Mouse (Mus musculus): ENCODE measurements around the gene 1700069L16Rik.

1700069L16Rik gene

DNA sequence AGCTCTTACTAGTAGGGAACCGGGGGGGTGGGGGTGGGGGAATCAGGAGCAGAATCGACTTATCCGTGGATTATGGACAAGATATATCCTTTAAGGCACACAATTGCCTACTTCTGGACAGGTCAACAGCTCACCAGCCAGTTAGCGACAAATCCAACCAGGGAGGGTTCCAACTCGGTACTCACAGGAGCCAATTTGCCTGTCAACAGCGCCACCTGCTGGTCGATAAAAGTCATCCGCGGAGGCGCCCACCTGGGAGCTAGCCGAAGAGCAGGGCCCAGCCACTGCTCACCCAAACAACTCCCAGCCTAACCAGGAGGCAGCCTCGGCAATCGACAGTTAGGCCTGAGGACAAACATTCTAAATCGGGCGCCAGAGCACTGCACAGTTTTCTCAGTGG lies at the start of gene 1700069L16Rik:
1700069L16Rik (minus strand) TSS at position 327 of the 400 bp plus-strand sequence.
- in situ Hi-C loops (cut with MboI, MseI) = loop anchor here in 1 of 2 experiments (5.0 kb wide), 1 partner anchor 347 kb away; no protein-coding TSS in a partner anchor

GRCm38 (mm10) chr5:113773664-113774063 lies 49.1 kb upstream of the 1700069L16Rik start:
- in situ Hi-C loops (cut with MboI, MseI) = loop anchor here (5.0 kb wide), 1 partner anchor 39 kb away; no protein-coding TSS in a partner anchor

DNA sequence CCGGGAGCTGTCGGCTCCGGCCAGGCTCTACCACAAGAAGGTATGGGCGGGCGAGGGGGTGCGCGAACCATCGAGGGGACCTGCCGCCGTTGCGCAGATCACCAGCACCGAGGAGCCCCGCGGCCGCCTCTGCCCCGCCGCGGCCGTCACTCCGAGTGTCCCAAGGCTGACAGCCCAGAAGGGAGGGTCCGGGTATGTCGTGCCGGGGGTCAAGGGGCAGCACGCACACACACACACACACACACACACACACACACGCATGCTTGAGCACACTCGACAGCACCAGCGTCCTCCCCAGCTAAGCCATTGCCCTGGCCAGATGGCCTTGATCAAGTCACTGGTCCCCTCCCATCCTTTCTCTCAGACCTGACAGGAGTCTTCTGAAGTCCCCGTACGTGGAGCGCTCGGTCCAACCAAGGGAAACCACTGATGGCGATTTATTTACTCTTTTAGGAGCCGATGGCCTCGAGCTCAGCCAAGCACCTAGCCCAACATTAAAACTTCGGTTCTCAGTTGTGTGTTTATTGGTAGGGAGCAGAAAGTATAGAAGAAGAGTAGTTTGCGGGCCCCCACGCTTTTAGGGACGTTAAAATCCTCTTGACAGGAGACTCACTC lies 48.4 kb upstream of the 1700069L16Rik start:
- in situ Hi-C loops (cut with MboI, MseI) = loop anchor here (5.0 kb wide), 1 partner anchor 39 kb away; no protein-coding TSS in a partner anchor

DNA sequence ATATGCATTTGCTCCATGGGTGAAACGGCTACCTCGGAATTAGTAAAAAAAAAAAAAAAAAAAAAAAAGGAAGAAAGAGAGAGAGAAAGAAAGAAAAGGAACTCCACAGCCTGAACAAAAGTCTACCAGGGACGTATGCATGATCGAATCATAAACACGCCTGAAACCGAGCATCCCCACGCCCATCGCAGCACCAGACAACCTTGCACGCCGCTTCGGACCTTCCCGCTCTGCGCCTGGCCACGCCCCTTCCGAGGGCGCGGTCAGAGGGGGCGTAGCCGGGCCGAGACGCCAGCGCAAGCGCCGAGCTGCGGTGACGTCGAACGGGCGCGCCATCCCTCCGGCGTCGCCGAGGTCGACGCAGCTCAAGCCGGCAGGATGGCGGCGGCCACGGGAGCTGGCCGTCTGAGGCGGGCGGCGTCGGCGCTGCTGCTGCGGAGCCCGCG lies 47.9 kb upstream of the 1700069L16Rik start, which contains the start of the genes Sart3 and Iscu:
Sart3 (minus strand) TSS at position 61 of the 446 bp plus-strand sequence.
Iscu (plus strand) TSS at position 299 of the 446 bp plus-strand sequence.
- in situ Hi-C loops (cut with MboI, MseI) = loop anchor here (5.0 kb wide), 1 partner anchor 40 kb away; no protein-coding TSS in a partner anchor

- in situ Hi-C loops (cut with MboI, MseI) = loop anchor here (5.0 kb wide), 1 partner anchor 41 kb away; no protein-coding TSS in a partner anchor
These were observed 46.9 kb upstream of the 1700069L16Rik start for GRCm38 (mm10) chr5:113771213-113772162.

GRCm38 (mm10) chr5:113768806-113769205 lies 44.2 kb upstream of the 1700069L16Rik start:
- in situ Hi-C loops (cut with MboI, MseI) = no loop called here

GRCm38 (mm10) chr5:113765641-113766526 lies 41.3 kb upstream of the 1700069L16Rik start:
- in situ Hi-C loops (cut with MboI, MseI) = no loop called here

DNA sequence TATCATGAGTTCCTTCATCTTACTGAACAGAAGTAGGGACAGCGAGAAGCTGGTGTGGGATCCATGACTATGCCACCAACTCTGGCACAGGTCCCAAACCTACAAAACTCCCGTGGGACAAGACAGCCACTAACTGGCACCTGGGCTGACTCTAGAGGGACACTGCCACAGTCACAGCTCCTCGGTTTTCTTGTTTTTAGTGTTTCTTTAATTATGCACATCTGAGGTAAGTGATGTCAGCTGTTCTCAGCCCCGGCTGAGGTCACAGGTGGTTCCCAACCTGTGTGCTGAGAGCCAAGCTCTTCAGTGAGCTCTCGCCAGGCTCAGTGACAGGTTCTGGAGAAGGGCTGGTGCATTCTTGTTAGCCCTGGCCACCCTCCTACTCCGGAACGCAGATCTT lies 39.9 kb upstream of the 1700069L16Rik start:
- in situ Hi-C loops (cut with MboI, MseI) = no loop called here

DNA sequence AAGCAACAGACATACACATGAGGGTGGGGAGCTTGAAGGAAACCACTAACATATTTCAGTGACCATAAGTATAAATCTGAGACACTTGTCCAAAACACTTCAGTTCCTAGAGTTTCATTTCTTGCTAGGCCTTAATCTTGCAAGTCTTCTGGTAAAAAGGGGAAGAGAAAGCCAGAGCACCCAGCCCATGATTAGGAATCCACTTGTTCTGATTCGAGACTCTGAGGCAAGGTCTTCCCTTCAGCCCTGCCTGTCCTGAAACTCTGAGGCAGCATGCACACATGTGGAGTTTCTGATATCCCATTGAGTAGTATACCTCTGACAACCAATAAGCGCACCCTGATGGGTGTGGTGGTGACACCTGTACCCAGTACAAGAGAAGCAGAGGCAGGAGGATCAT lies 37.0 kb upstream of the 1700069L16Rik start:
- in situ Hi-C loops (cut with MboI, MseI) = no loop called here

GRCm38 (mm10) chr5:113755347-113756030 lies 30.9 kb upstream of the 1700069L16Rik start:
- in situ Hi-C loops (cut with MboI, MseI) = no loop called here

GRCm38 (mm10) chr5:113751521-113752157 lies 27.1 kb upstream of the 1700069L16Rik start:
- in situ Hi-C loops (cut with MboI, MseI) = no loop called here

DNA sequence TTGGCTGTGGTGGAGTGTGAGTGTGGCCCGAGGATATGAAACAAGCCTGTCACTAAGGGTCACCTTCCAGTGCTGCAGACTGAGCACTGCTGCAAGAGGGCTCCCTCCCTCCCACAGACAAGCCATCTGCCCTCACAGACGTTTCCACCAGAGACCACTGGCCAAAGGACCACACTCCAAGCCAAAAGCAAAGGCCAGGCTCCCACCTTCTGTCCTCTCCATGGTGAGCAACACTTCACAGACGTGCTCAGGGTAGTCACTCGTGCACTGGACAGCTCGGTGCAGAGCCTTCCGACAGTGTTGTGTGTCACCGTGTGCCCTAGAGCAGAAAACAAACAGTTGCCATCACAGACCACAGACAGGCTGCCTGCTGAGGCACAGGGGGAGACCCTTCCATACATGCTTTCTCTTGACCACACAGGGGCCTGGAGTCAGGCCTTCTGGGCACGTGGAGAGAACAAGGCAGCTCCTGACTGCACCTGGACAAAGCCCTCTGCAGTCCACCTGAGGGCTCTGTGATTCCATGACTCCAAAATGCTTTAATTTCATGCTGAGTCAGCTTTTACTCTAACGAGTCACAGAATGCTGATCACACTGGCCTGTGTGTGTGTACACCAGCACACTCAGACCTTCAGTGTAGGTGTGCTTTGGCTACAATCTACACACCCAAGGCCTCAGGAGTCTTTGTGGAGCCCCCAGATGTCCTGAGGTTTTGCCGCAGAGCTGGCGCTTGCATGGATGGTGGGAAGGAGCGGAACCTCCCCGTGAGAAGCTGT lies 24.2 kb upstream of the 1700069L16Rik start:
- in situ Hi-C loops (cut with MboI, MseI) = no loop called here

DNA sequence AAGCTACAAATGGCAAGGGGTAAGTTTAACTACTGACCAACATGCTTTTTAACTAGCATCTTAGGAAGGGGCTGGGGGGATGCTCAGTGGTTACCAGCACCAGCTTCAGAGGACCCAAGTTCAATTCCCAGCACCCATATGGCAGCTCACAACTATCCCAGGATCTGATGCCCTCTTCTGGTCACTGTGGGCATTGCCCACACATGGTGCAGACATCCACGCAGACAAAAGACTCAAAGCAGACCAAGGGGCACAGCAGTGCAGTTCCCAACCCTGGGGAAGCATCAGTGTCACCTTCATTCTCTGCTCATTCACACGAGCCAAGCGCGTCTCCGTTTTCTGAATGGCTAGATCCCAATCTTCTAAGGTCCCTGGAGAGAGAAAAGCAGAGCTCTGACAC lies 23.1 kb upstream of the 1700069L16Rik start:
- in situ Hi-C loops (cut with MboI, MseI) = no loop called here

- in situ Hi-C loops (cut with MboI, MseI) = no loop called here
These were observed 13.2 kb upstream of the 1700069L16Rik start for GRCm38 (mm10) chr5:113737607-113738237.

GRCm38 (mm10) chr5:113736522-113737164 lies 12.1 kb upstream of the 1700069L16Rik start:
- in situ Hi-C loops (cut with MboI, MseI) = no loop called here

DNA sequence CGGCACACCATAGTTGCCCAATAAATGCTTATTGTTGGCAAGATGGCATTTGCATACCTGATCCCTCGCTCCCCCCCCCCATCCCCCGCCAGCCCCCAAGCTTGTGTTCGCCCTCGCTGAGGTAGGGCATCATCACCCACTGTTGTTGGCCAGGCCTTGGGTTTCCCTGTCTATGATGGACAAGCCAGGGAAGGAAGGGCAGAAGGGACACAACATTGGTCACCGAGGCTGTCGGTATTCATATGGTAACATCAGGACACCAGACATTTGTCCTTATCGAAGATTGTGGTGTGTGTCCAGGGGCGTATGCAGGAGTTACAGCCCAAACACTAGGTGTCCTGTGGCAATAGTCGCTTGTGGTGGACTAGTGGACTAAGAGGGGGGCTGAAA lies 11.5 kb upstream of the 1700069L16Rik start:
- in situ Hi-C loops (cut with MboI, MseI) = no loop called here

DNA sequence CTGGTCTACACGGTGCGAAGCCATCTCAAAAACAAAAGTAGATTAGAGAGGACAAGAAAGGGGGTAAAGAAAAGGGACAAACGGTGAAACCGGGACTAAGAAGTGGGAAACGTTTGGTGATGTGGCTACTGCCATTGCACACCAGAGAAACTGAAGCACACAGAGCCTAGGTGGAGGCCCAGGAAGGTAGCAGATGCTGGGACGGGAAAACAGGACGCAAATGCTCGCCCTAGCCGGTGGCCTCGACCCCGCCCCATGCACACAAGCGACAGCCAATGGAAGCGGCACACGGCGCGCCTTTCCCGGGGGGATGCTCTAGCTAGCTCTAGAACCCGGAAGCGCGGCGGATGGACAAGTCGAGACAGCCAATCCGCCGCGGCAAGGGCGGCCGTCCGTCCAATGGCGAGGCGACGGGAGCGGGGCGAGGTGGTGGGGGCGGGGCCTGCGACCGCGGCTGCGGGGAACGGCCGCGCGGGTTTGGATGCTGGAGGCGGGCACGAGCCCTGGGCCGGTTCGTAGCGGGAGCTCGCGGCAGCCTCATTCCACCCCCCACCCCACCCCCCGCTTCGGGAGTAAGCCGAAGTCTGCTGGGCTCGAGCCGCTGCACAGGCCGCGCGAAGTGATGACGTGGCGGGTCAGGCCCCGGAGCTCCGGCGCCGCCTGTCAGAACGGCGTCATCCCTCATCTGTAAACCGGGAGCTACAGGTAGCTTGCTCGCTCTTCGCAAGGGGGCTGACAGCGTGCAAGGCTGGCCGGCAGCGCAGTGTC lies 11.0 kb upstream of the 1700069L16Rik start, which contains the start of gene Ficd:
Ficd (plus strand) TSS at position 459 of the 768 bp plus-strand sequence.
- in situ Hi-C loops (cut with MboI, MseI) = no loop called here
